Mouse (Mus musculus) heart, postnatal 0 days (tissue): ENCODE results near the gene Hivep3. TPM values are rescaled to one million over a fixed set of nuclear protein-coding genes. Genes with fewer than 3 reads are reported as not detected.

Source experiments
- ATAC-seq: fragments of 200-750 bp; cut with Nextera tagmentation; 2 replicates; pipeline ENCODE4 v1.8.0; 2017; ENCODE audit warnings: low read depth, moderate number of reproducible peaks, moderate library complexity; ENCODE audit not compliant: insufficient read depth
- DNase-seq: peaks from one replicate; pipeline ENCODE4 v3.0.0-alpha.2; 2016; ENCODE audit warnings: low spot score
- H3K27ac ChIP-seq: fragments of 300-500 bp; sonication (generic); 2 replicates; pipeline ENCODE4 v1.5.1; 2014; ENCODE audit warnings: low read depth, mild to moderate bottlenecking
- H3K27me3 ChIP-seq: fragments of 300-500 bp; sonication (generic); 2 replicates; pipeline ENCODE4 v1.6.1; 2014; ENCODE audit warnings: low read length, mixed read lengths; ENCODE audit not compliant: control insufficient read depth, insufficient read depth
- H3K36me3 ChIP-seq: fragments of 300-500 bp; sonication (generic); replicated peaks from 2 replicates; pipeline ENCODE4 v1.6.1; 2014; ENCODE audit warnings: low read length, mixed read lengths; ENCODE audit not compliant: control insufficient read depth, insufficient read depth
- H3K4me1 ChIP-seq: fragments of 300-500 bp; sonication (generic); 2 replicates; pipeline ENCODE4 v1.6.1; 2014; ENCODE audit warnings: antibody characterized with exemption; ENCODE audit not compliant: control insufficient read depth, insufficient read depth
- H3K4me2 ChIP-seq: fragments of 300-500 bp; sonication (generic); 2 replicates; pipeline ENCODE4 v1.6.1; 2014; ENCODE audit warnings: low read depth, mild to moderate bottlenecking, low read length, moderate library complexity
- H3K4me3 ChIP-seq: fragments of 300-500 bp; sonication (generic); 2 replicates; pipeline ENCODE4 v1.5.1; 2014; ENCODE audit warnings: low read depth, low read length
- H3K9ac ChIP-seq: fragments of 300-500 bp; sonication (generic); replicated peaks from 2 replicates; pipeline ENCODE4 v1.6.1; 2014; ENCODE audit warnings: low read depth, low read length, mixed read lengths
- H3K9me3 ChIP-seq: fragments of 300-500 bp; sonication (generic); replicated peaks from 2 replicates; pipeline ENCODE4 v1.6.1; 2016; ENCODE audit warnings: low read length; ENCODE audit not compliant: control insufficient read depth
- CTCF ChIP-seq: IDR thresholded peaks from 2 replicates; pipeline ENCODE4 v1.5.1; 2016; ENCODE audit warnings: antibody characterized with exemption, control low read depth, low read depth
- EP300 ChIP-seq: IDR thresholded peaks from 2 replicates; pipeline ENCODE4 v1.6.1; 2016; ENCODE audit warnings: antibody characterized with exemption, low read depth
- WGBS: fragments of 180-500 bp; shearing (Covaris S2); extraction: QIAGEN DNeasy Blood & Tissue Kit; methylation state at CpG from one replicate; pipeline ENCODE4 v1.1.7; 2014; 5-methylcytosine and 5-hydroxymethylcytosine counted together
- polyA plus RNA-seq: library from polyadenylated mRNA; unstranded; fragments of >200 nt; fragmentation: Nextera tagmentation; extraction: Ambion mirVana; gene quantifications from 2 replicates; pipeline ENCODE4 v1.2.1, GENCODE M21; 2015
- total RNA-seq: library from RNA; depleted of rRNA; stranded (reverse); fragments of >200 nt; gene quantifications from 2 replicates; pipeline ENCODE4 v1.2.3, GENCODE M21; 2014; ENCODE audit warnings: low replicate concordance

Hivep3 gene
- total and polyA plus RNA-seq, 2 experiments from 2014 or later: 5.8 to 10.4 TPM

- H3K36me3 ChIP-seq: no peaks in the 10 kb centered on the region
- no peak overlapping the region for H3K4me2 ChIP-seq
- no peak overlapping the region for H3K9ac ChIP-seq
- WGBS: 47% methylated on average over 3 of the region's 3 CpGs
- TF ChIP-seq CTCF (no peak), EP300 (no peak)
- H3K9me3 ChIP-seq: no peaks in the 10 kb centered on the region
- H3K27me3 ChIP-seq: 0 out of 2 replicates have a peak, but pooled peaks cover 3% of the 10 kb centered on the region
- no peak overlapping the region for H3K4me3 ChIP-seq
- ATAC-seq (no peak), DNase-seq (no peak)
- peaks cover 9% of the 10 kb centered on the region for H3K4me1 ChIP-seq
- no peak overlapping the region for H3K27ac ChIP-seq
Observed at GRCm38 (mm10) chr4:120022392-120022791, 288.8 kb downstream of the Hivep3 start.

GRCm38 (mm10) chr4:120023221-120023840, 289.7 kb downstream of the Hivep3 start:
- Histone ChIP-seq H3K4me2 (no peak overlapping the region), H3K9ac (no peak overlapping the region), H3K4me1 (peaks cover 9% of the 10 kb centered on the region), H3K36me3 (no peaks in the 10 kb centered on the region), H3K4me3 (no peak overlapping the region), H3K27ac (no peak overlapping the region), H3K27me3 (0 out of 2 replicates have a peak, but pooled peaks cover 3% of the 10 kb centered on the region), H3K9me3 (no peaks in the 10 kb centered on the region)
- no peak for DNase-seq
- 82% methylated on average over 4 of the region's 4 CpGs for WGBS
- no peak for TF ChIP-seq CTCF
- TF ChIP-seq EP300: no peak
- no peak for ATAC-seq

- TF ChIP-seq CTCF: no peak
- TF ChIP-seq EP300: no peak
- H3K9ac ChIP-seq: no peak overlapping the region
- H3K27me3 ChIP-seq: 0 out of 2 replicates have a peak, but pooled peaks cover 3% of the 10 kb centered on the region
- peaks cover 9% of the 10 kb centered on the region for H3K4me1 ChIP-seq
- H3K4me2 ChIP-seq: no peak overlapping the region
- 30% methylated on average over 10 of the region's 10 CpGs for WGBS
- H3K27ac ChIP-seq: no peak overlapping the region
- H3K9me3 ChIP-seq: no peaks in the 10 kb centered on the region
- no peak overlapping the region for H3K4me3 ChIP-seq
- ATAC-seq (peak; percentile 53), DNase-seq (no peak)
- no peaks in the 10 kb centered on the region for H3K36me3 ChIP-seq
Observed at GRCm38 (mm10) chr4:120024071-120024470, 290.5 kb downstream of the Hivep3 start.

- Histone ChIP-seq H3K9ac (no peak overlapping the region), H3K4me3 (no peak overlapping the region), H3K27me3 (0 out of 2 replicates have a peak, but pooled peaks cover 11% of the 10 kb centered on the region), H3K4me1 (peaks cover 15% of the 10 kb centered on the region), H3K4me2 (no peak overlapping the region), H3K9me3 (no peaks in the 10 kb centered on the region), H3K36me3 (no peaks in the 10 kb centered on the region), H3K27ac (no peak overlapping the region)
- WGBS: 86% methylated on average over 1 of the region's 1 CpGs
- DNase-seq: no peak
- TF ChIP-seq EP300 (no peak), CTCF (no peak)
- ATAC-seq: no peak
Observed at GRCm38 (mm10) chr4:120027671-120028070, 294.1 kb downstream of the Hivep3 start.

- Histone ChIP-seq H3K4me3 (no peak overlapping the region), H3K36me3 (no peaks in the 10 kb centered on the region), H3K4me1 (0 out of 2 replicates have a peak, but pooled peaks cover 6% of the 10 kb centered on the region), H3K9ac (no peak overlapping the region), H3K9me3 (no peaks in the 10 kb centered on the region), H3K27me3 (peaks cover 27% of the 10 kb centered on the region), H3K4me2 (no peak overlapping the region), H3K27ac (no peak overlapping the region)
- WGBS: 74% methylated on average over 1 of the region's 1 CpGs
- ATAC-seq (no peak), DNase-seq (no peak)
- no peak for TF ChIP-seq EP300
- no peak for TF ChIP-seq CTCF
Observed at GRCm38 (mm10) chr4:120029937-120030336, 296.4 kb downstream of the Hivep3 start.
